Mouse (Mus musculus): Measurements from ENCODE around the gene Tnfrsf11a. TPM values are rescaled to one million over a fixed set of nuclear protein-coding genes. Genes with fewer than 3 reads are reported as not detected.

The Tnfrsf11a gene
- total RNA-seq (2014; rRNA removed) (1.2 TPM in 2 replicates), polyA plus RNA-seq (2012; rRNA removed) (0.24 and 0.45 TPM in 2 replicates)

DNA sequence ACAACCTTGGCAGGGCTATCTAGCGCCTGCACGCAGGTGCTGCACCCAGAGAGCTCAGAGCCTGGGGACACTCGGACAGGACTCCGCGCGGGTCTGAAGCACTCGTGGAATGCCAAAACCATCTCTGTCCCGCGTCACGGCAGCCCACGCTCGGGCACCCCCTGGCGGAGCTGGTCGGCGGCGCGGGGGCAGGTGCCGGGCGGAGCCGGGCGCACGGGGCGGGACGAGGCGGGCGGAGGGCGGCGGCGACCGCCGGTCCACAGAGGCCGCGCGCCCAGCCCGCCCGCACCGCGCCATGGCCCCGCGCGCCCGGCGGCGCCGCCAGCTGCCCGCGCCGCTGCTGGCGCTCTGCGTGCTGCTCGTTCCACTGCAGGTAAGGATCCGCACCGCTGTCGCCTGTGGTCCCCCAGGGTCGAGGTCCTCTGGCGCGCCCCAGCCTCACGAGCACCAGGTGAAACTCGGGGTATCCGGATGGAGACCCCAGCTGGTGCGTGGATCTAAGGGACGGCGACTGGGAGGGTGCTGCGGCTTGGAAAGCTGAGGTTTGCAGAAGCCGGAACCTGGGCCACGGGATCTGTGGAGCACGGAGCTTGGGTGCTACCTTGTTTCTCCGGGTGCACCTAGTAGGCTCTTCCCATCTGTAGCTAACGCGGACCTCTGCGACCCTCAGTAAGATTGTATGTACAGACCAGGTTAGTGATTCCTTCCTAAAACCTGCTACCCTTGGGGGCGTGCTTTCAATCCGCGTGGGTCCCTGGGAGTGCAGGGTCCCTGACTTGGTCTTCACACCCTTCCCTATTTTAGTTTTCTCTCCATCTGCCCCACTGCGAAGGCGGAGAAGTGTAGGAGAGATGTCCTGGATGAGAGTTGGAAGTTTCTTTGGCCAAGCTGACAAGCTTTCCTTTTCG is at the start of gene Tnfrsf11a:
Gene Tnfrsf11a (plus strand): TSS at position 262 of the 908 bp plus-strand sequence.
- Histone ChIP-seq H3K27ac (replicated peaks; ENCODE audit: insufficient read depth, low read depth, low read length) (peak within 1 kb of the TSS; percentile 28; the same call in 1 of the 2 replicates), H3K4me1 (ENCODE audit: control insufficient read depth, insufficient read depth, low read length) (peaks cover 2% of the 10 kb centered on the region), H3K79me2 (ENCODE audit: control insufficient read depth, insufficient read depth, low read length) (no peaks in the 10 kb centered on the region), H3K9ac (ENCODE audit: low read depth, low read length) (peak within 1 kb of the TSS; percentile 80), H3K36me3 (ENCODE audit: control insufficient read depth, insufficient read depth, low read length) (no peaks in the 10 kb centered on the region), H3K27me3 (ENCODE audit: control insufficient read depth, insufficient read depth, low read length) (peaks cover 4% of the 10 kb centered on the region), H3K4me3 (ENCODE audit: insufficient read depth, low read depth, low read length) (peak within 1 kb of the TSS; percentile 84)
- TF ChIP-seq CTCF (IDR thresholded peaks at IDR 0.05; ENCODE audit: low read depth, low read length) (peak; percentile 62), POLR2A (IDR thresholded peaks at IDR 0.05; ENCODE audit: extremely low read depth, insufficient read depth, low read length) (no peak)
- WGBS = 4% methylated on average over 77 of the region's 77 CpGs
- DNase-seq (ENCODE audit: extremely low read depth, low read depth, low spot score) = no peak

DNA sequence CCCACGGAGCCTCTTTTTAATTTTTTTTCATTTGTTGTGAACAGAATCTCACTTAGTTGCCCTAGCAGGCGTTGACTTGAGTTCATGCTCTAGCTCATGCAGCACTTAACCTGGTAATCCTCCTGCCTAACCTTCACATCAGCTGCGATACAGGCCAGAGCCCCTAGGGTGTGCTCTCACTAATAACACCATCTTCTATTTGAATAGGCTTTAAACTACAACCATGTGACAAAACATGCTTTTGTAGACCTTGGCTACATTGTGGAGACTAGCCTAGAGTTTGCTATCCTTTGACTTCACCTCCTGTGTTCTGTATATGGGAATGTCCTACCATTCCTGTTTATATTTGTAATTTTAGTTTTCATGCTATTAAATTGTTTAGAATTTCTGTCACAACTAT is 45.2 kb upstream of the Tnfrsf11a start:
- WGBS = 89% methylated on average over 3 of the region's 3 CpGs
- no peak for TF ChIP-seq POLR2A (IDR thresholded peaks at IDR 0.05; ENCODE audit: extremely low read depth, insufficient read depth, low read length)
- TF ChIP-seq CTCF (IDR thresholded peaks at IDR 0.05; ENCODE audit: low read depth, low read length) = no peak
- Histone ChIP-seq H3K79me2 (ENCODE audit: control insufficient read depth, insufficient read depth, low read length) (no peaks in the 10 kb centered on the region), H3K27me3 (ENCODE audit: control insufficient read depth, insufficient read depth, low read length) (no peaks in the 10 kb centered on the region), H3K9ac (ENCODE audit: low read depth, low read length) (no peak overlapping the region), H3K4me3 (ENCODE audit: insufficient read depth, low read depth, low read length) (no peak overlapping the region), H3K27ac (replicated peaks; ENCODE audit: insufficient read depth, low read depth, low read length) (no peak overlapping the region), H3K36me3 (ENCODE audit: control insufficient read depth, insufficient read depth, low read length) (peaks cover 18% of the 10 kb centered on the region), H3K4me1 (ENCODE audit: control insufficient read depth, insufficient read depth, low read length) (peaks cover 4% of the 10 kb centered on the region; the same call in 1 of the 2 replicates)
- no peak for DNase-seq (ENCODE audit: extremely low read depth, low read depth, low spot score)

- Histone ChIP-seq H3K9ac (ENCODE audit: low read depth, low read length) (no peak overlapping the region), H3K36me3 (ENCODE audit: control insufficient read depth, insufficient read depth, low read length) (peaks cover 27% of the 10 kb centered on the region)
- 26% methylated on average over 6 of the region's 6 CpGs for WGBS
Measured at GRCm38 (mm10) chr1:105738334-105738733, 42.2 kb upstream of the Tnfrsf11a start.

DNA sequence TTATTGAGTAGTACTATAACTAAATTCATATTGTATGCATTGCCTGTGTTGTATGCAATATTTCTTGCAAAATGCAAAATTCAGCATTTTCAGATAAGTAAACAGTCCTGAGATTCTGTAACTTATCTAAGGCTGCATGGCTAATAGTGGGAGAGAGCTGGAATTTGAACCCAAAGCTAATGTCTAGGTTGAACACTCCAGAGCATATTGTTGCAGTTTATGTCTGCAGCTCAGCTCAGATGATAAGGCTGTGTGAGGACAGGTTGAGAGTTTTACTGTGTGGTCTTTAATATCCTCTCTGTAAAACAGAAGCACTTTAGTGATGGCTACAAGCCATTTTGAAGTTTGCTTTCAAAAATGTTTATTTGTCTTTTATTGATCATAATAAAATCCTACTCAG is 41.0 kb upstream of the Tnfrsf11a start:
- TF ChIP-seq POLR2A (IDR thresholded peaks at IDR 0.05; ENCODE audit: extremely low read depth, insufficient read depth, low read length) = no peak
- no peak for TF ChIP-seq CTCF (IDR thresholded peaks at IDR 0.05; ENCODE audit: low read depth, low read length)

More at GRCm38 (mm10) chr1:105738334-105738733, 42.2 kb upstream of the Tnfrsf11a start:
- no peaks in the 10 kb centered on the region for H3K79me2 ChIP-seq (ENCODE audit: control insufficient read depth, insufficient read depth, low read length)
- no peaks in the 10 kb centered on the region for H3K27me3 ChIP-seq (ENCODE audit: control insufficient read depth, insufficient read depth, low read length)
- no peak overlapping the region for H3K4me3 ChIP-seq (ENCODE audit: insufficient read depth, low read depth, low read length)
- peaks cover 4% of the 10 kb centered on the region; the same call in 1 of the 2 replicates for H3K4me1 ChIP-seq (ENCODE audit: control insufficient read depth, insufficient read depth, low read length)
- peak; percentile 84 for DNase-seq (ENCODE audit: extremely low read depth, low read depth, low spot score)
- no peak overlapping the region for H3K27ac ChIP-seq (replicated peaks; ENCODE audit: insufficient read depth, low read depth, low read length)
- no peak for TF ChIP-seq POLR2A (IDR thresholded peaks at IDR 0.05; ENCODE audit: extremely low read depth, insufficient read depth, low read length)
- TF ChIP-seq CTCF (IDR thresholded peaks at IDR 0.05; ENCODE audit: low read depth, low read length) = no peak

GRCm38 (mm10) chr1:105742481-105742880 is 38.0 kb upstream of the Tnfrsf11a start:
- peak; percentile 19 for DNase-seq (ENCODE audit: extremely low read depth, low read depth, low spot score)
- TF ChIP-seq CTCF (IDR thresholded peaks at IDR 0.05; ENCODE audit: low read depth, low read length) = no peak
- no peak for TF ChIP-seq POLR2A (IDR thresholded peaks at IDR 0.05; ENCODE audit: extremely low read depth, insufficient read depth, low read length)
- H3K27ac ChIP-seq (replicated peaks; ENCODE audit: insufficient read depth, low read depth, low read length) = no peak overlapping the region
- H3K9ac ChIP-seq (ENCODE audit: low read depth, low read length) = no peak overlapping the region
- no peaks in the 10 kb centered on the region for H3K27me3 ChIP-seq (ENCODE audit: control insufficient read depth, insufficient read depth, low read length)
- no peaks in the 10 kb centered on the region for H3K79me2 ChIP-seq (ENCODE audit: control insufficient read depth, insufficient read depth, low read length)
- H3K4me1 ChIP-seq (ENCODE audit: control insufficient read depth, insufficient read depth, low read length) = peaks cover 4% of the 10 kb centered on the region; the same call in 1 of the 2 replicates
- 98% methylated on average over 1 of the region's 1 CpGs for WGBS
- no peak overlapping the region for H3K4me3 ChIP-seq (ENCODE audit: insufficient read depth, low read depth, low read length)
- H3K36me3 ChIP-seq (ENCODE audit: control insufficient read depth, insufficient read depth, low read length) = peaks cover 42% of the 10 kb centered on the region

More for the DNA sequence above, 41.0 kb upstream of the Tnfrsf11a start:
- Histone ChIP-seq H3K27ac (replicated peaks; ENCODE audit: insufficient read depth, low read depth, low read length) (no peak overlapping the region), H3K27me3 (ENCODE audit: control insufficient read depth, insufficient read depth, low read length) (no peaks in the 10 kb centered on the region), H3K9ac (ENCODE audit: low read depth, low read length) (no peak overlapping the region), H3K79me2 (ENCODE audit: control insufficient read depth, insufficient read depth, low read length) (no peaks in the 10 kb centered on the region), H3K36me3 (ENCODE audit: control insufficient read depth, insufficient read depth, low read length) (peaks cover 32% of the 10 kb centered on the region), H3K4me1 (ENCODE audit: control insufficient read depth, insufficient read depth, low read length) (peaks cover 4% of the 10 kb centered on the region; the same call in 1 of the 2 replicates), H3K4me3 (ENCODE audit: insufficient read depth, low read depth, low read length) (no peak overlapping the region)
- DNase-seq (ENCODE audit: extremely low read depth, low read depth, low spot score) = peak; percentile 37

Data from liver, adult 2 months (tissue).